Mouse (Mus musculus): ENCODE results near the gene Ccdc58. TPM values are rescaled to one million over a fixed set of nuclear protein-coding genes. Genes with fewer than 3 reads are reported as not detected.

The Ccdc58 gene
- polyA plus RNA-seq, 1 experiment from 2014 or later: 78.4 TPM

DNA sequence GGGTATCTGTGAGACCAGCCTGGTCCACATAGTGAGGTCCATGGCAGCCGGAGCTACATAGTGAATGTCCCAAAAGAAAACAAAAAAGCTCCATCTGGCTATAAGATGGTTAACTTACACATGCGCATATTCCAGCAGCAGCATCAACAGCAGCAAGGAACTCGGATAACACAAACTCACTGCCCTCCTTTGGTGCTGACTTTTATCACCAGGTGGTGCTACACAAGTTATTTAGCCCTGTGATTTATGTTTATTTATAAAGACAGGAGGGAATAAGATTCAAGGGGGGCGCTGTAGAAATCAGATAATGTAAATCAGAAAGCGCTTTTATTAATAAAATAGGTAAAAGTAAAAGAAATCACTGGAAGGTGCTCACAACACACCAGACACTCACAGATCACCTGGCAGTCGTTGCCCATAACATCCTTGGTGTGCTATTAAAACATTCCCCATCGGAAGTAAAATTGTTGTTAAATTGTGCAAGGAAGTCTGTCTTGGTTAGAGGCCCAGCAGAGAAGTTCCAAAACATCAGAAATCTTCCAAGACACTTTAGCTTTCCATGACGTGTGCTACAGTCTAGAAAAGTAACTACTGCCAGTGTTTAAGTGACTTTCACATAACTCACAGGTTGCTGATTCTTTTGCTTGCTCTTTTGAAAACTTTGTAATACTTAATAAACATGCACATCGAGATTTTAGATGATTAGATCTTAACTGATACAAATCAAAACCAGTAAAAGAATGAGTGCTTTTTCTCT lies 1.5 kb upstream of the Ccdc58 start:
- H3K4me3 ChIP-seq (ENCODE audit: low read depth, low read length): peak overlapping the region; percentile 51
- H3K27ac ChIP-seq (ENCODE audit: low read depth, low read length): no peak overlapping the region
- H3K4me1 ChIP-seq (replicated peaks; ENCODE audit: control insufficient read depth, insufficient read depth, low read length): peaks cover 2% of the 10 kb centered on the region; the same call in 1 of the 2 replicates
- WGBS: 43% methylated on average over 9 of the region's 9 CpGs
- ATAC-seq (ENCODE audit: low FRiP score) (no peak), DNase-seq (ENCODE audit: low spot score) (no peak)
- H3K27me3 ChIP-seq (ENCODE audit: control insufficient read depth, insufficient read depth, low read length): no peaks in the 10 kb centered on the region
- no peak overlapping the region for H3K9ac ChIP-seq (ENCODE audit: low read depth, low read length)
- no peaks in the 10 kb centered on the region for H3K36me3 ChIP-seq (ENCODE audit: control insufficient read depth, insufficient read depth, low read length)
- H3K9me3 ChIP-seq (ENCODE audit: control insufficient read depth, low read length): no peaks in the 10 kb centered on the region
- peak overlapping the region; percentile 38 for H3K4me2 ChIP-seq (replicated peaks; ENCODE audit: low read depth, low read length)

GRCm38 (mm10) chr16:36071071-36071449 lies 425 bp upstream of the Ccdc58 start:
- WGBS: 0% methylated on average over 15 of the region's 16 CpGs
- no peaks in the 10 kb centered on the region for H3K36me3 ChIP-seq (ENCODE audit: control insufficient read depth, insufficient read depth, low read length)
- peaks cover 2% of the 10 kb centered on the region; the same call in 1 of the 2 replicates for H3K4me1 ChIP-seq (replicated peaks; ENCODE audit: control insufficient read depth, insufficient read depth, low read length)
- peak overlapping the region; percentile 51 for H3K4me3 ChIP-seq (ENCODE audit: low read depth, low read length)
- H3K4me2 ChIP-seq (replicated peaks; ENCODE audit: low read depth, low read length): peak overlapping the region; percentile 38
- H3K27ac ChIP-seq (ENCODE audit: low read depth, low read length): peak overlapping the region; percentile 98
- peak; percentile 78; the same call in 1 of the 2 replicates for ATAC-seq (ENCODE audit: low FRiP score)
- H3K9me3 ChIP-seq (ENCODE audit: control insufficient read depth, low read length): no peaks in the 10 kb centered on the region
- no peaks in the 10 kb centered on the region for H3K27me3 ChIP-seq (ENCODE audit: control insufficient read depth, insufficient read depth, low read length)
- H3K9ac ChIP-seq (ENCODE audit: low read depth, low read length): peak overlapping the region; percentile 93
- DNase-seq (ENCODE audit: low spot score): no peak

DNA sequence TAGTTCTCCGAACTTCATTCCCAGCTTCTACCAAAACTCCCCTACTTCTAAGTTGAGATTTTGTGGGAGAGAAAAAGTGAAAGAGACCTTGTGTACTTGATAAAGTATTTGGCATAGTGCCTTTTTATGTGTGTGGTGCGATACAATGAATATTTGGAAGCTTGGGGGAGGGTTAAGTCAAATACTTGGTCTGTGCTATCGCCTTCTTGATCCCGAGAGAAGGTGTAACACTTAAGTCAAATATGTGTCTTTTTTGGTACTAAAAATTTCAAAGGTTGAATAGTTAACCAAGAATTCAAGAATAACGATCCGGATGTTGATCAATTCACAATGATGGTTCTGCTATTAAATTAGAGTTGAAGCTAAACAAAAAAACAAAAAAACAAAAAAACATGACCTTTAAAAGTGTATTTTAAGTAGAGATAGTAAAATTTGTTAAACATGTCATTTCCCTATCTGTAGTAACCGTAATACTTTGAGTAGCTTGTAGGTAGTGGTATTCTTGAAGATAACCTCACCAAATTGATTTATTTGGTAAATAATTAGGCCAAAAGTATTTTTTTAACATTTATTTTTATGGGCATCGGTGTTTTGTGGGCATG lies 1.0 kb downstream of the Ccdc58 start:
- ATAC-seq (ENCODE audit: low FRiP score): no peak
- Histone ChIP-seq H3K27ac (ENCODE audit: low read depth, low read length) (no peak overlapping the region), H3K36me3 (ENCODE audit: control insufficient read depth, insufficient read depth, low read length) (no peaks in the 10 kb centered on the region), H3K4me3 (ENCODE audit: low read depth, low read length) (peak overlapping the region; percentile 51), H3K4me1 (replicated peaks; ENCODE audit: control insufficient read depth, insufficient read depth, low read length) (peaks cover 2% of the 10 kb centered on the region; the same call in 1 of the 2 replicates), H3K4me2 (replicated peaks; ENCODE audit: low read depth, low read length) (peak overlapping the region; percentile 38), H3K9ac (ENCODE audit: low read depth, low read length) (peak overlapping the region; percentile 93; the same call in 1 of the 2 replicates), H3K27me3 (ENCODE audit: control insufficient read depth, insufficient read depth, low read length) (no peaks in the 10 kb centered on the region), H3K9me3 (ENCODE audit: control insufficient read depth, low read length) (no peaks in the 10 kb centered on the region)
- no peak for DNase-seq (ENCODE audit: low spot score)
- WGBS: 30% methylated on average over 8 of the region's 8 CpGs

GRCm38 (mm10) chr16:36074772-36075171 lies 3.3 kb downstream of the Ccdc58 start:
- Histone ChIP-seq H3K4me3 (ENCODE audit: low read depth, low read length) (no peak overlapping the region), H3K27me3 (ENCODE audit: control insufficient read depth, insufficient read depth, low read length) (no peaks in the 10 kb centered on the region), H3K9ac (ENCODE audit: low read depth, low read length) (no peak overlapping the region), H3K27ac (ENCODE audit: low read depth, low read length) (no peak overlapping the region), H3K9me3 (ENCODE audit: control insufficient read depth, low read length) (no peaks in the 10 kb centered on the region), H3K4me2 (replicated peaks; ENCODE audit: low read depth, low read length) (no peak overlapping the region), H3K4me1 (replicated peaks; ENCODE audit: control insufficient read depth, insufficient read depth, low read length) (no peaks in the 10 kb centered on the region; the same call in 1 of the 2 replicates), H3K36me3 (ENCODE audit: control insufficient read depth, insufficient read depth, low read length) (no peaks in the 10 kb centered on the region)
- ATAC-seq (ENCODE audit: low FRiP score) (no peak), DNase-seq (ENCODE audit: low spot score) (no peak)
- 94% methylated on average over 3 of the region's 3 CpGs for WGBS

DNA sequence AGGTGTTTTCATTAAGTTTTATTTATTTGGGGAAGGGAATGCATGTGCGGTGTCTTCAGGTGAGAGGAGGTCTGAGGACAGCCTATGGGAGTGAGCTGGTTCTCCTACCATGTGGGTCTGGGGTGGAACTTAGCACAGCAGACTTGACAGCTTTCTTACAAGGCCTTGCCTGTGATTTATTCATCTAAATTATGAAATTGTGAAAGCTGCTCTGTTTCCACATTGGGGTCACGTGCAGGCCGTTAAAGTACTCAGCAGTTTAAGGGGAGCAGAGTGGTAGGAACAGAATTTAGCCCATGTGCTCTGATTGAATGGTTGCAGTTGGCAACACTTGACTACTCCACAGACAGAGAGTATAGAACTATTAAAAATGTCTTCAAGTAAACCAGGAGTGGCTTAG lies 8.4 kb downstream of the Ccdc58 start:
- 100% methylated on average over 3 of the region's 3 CpGs for WGBS
- Histone ChIP-seq H3K9me3 (ENCODE audit: control insufficient read depth, low read length) (no peaks in the 10 kb centered on the region), H3K4me1 (replicated peaks; ENCODE audit: control insufficient read depth, insufficient read depth, low read length) (no peaks in the 10 kb centered on the region), H3K27me3 (ENCODE audit: control insufficient read depth, insufficient read depth, low read length) (no peaks in the 10 kb centered on the region), H3K9ac (ENCODE audit: low read depth, low read length) (no peak overlapping the region), H3K36me3 (ENCODE audit: control insufficient read depth, insufficient read depth, low read length) (no peaks in the 10 kb centered on the region), H3K4me2 (replicated peaks; ENCODE audit: low read depth, low read length) (no peak overlapping the region), H3K27ac (ENCODE audit: low read depth, low read length) (no peak overlapping the region), H3K4me3 (ENCODE audit: low read depth, low read length) (no peak overlapping the region)
- ATAC-seq (ENCODE audit: low FRiP score) (no peak), DNase-seq (ENCODE audit: low spot score) (no peak)

GRCm38 (mm10) chr16:36087846-36088245 lies 16.4 kb downstream of the Ccdc58 start:
- 87% methylated on average over 4 of the region's 4 CpGs for WGBS
- no peak for DNase-seq (ENCODE audit: low spot score)
- no peak overlapping the region for H3K27ac ChIP-seq (ENCODE audit: low read depth, low read length)
- H3K4me2 ChIP-seq (replicated peaks; ENCODE audit: low read depth, low read length): no peak overlapping the region
- H3K27me3 ChIP-seq (ENCODE audit: control insufficient read depth, insufficient read depth, low read length): no peaks in the 10 kb centered on the region
- H3K9me3 ChIP-seq (ENCODE audit: control insufficient read depth, low read length): no peaks in the 10 kb centered on the region
- H3K4me1 ChIP-seq (replicated peaks; ENCODE audit: control insufficient read depth, insufficient read depth, low read length): no peaks in the 10 kb centered on the region
- no peak overlapping the region for H3K9ac ChIP-seq (ENCODE audit: low read depth, low read length)
- no peaks in the 10 kb centered on the region for H3K36me3 ChIP-seq (ENCODE audit: control insufficient read depth, insufficient read depth, low read length)
- ATAC-seq (ENCODE audit: low FRiP score): no peak
- no peak overlapping the region for H3K4me3 ChIP-seq (ENCODE audit: low read depth, low read length)

- DNase-seq (ENCODE audit: low spot score): no peak
- Histone ChIP-seq H3K4me1 (replicated peaks; ENCODE audit: control insufficient read depth, insufficient read depth, low read length) (no peaks in the 10 kb centered on the region), H3K27ac (ENCODE audit: low read depth, low read length) (no peak overlapping the region), H3K36me3 (ENCODE audit: control insufficient read depth, insufficient read depth, low read length) (no peaks in the 10 kb centered on the region), H3K9ac (ENCODE audit: low read depth, low read length) (no peak overlapping the region), H3K9me3 (ENCODE audit: control insufficient read depth, low read length) (no peaks in the 10 kb centered on the region), H3K27me3 (ENCODE audit: control insufficient read depth, insufficient read depth, low read length) (no peaks in the 10 kb centered on the region), H3K4me3 (ENCODE audit: low read depth, low read length) (no peak overlapping the region), H3K4me2 (replicated peaks; ENCODE audit: low read depth, low read length) (no peak overlapping the region)
- 82% methylated on average over 7 of the region's 7 CpGs for WGBS
- ATAC-seq (ENCODE audit: low FRiP score): no peak
These were observed 17.6 kb downstream of the Ccdc58 start for GRCm38 (mm10) chr16:36089065-36089464.

- Histone ChIP-seq H3K9ac (ENCODE audit: low read depth, low read length) (no peak overlapping the region), H3K4me1 (replicated peaks; ENCODE audit: control insufficient read depth, insufficient read depth, low read length) (no peaks in the 10 kb centered on the region), H3K4me2 (replicated peaks; ENCODE audit: low read depth, low read length) (no peak overlapping the region), H3K4me3 (ENCODE audit: low read depth, low read length) (no peak overlapping the region), H3K27ac (ENCODE audit: low read depth, low read length) (no peak overlapping the region), H3K27me3 (ENCODE audit: control insufficient read depth, insufficient read depth, low read length) (no peaks in the 10 kb centered on the region), H3K9me3 (ENCODE audit: control insufficient read depth, low read length) (no peaks in the 10 kb centered on the region), H3K36me3 (ENCODE audit: control insufficient read depth, insufficient read depth, low read length) (no peaks in the 10 kb centered on the region)
- DNase-seq (ENCODE audit: low spot score) (no peak), ATAC-seq (ENCODE audit: low FRiP score) (no peak)
- 83% methylated on average over 8 of the region's 8 CpGs for WGBS
These were observed 18.5 kb downstream of the Ccdc58 start for GRCm38 (mm10) chr16:36089850-36090616.
